Mouse (Mus musculus) spleen, embryonic (tissue): ENCODE data around the gene Gm21836.
"Not testable (repeated sequence)": the region's sequence is repeated elsewhere in the genome, so short reads cannot be mapped to it uniquely, and the experiment has no call there.

Source experiments
- CTCF ChIA-PET: fragments of 350-600 bp; sonication (Branson Sonifier 250); formaldehyde crosslinking; loops from one replicate; lab custom pipeline; 2022; lab: Charles Lee

The Gm21836 gene

GRCm38 (mm10) chr9:124493693-124494092 is at the start of gene Gm21836:
TSS of gene Gm21836 (minus strand) at chr9:124493793.
- CTCF ChIA-PET, result not testable (repeated sequence)

GRCm38 (mm10) chr9:124480361-124480980 is 13.1 kb downstream of the Gm21836 start:
- CTCF ChIA-PET, result not testable (repeated sequence)

GRCm38 (mm10) chr9:124478081-124478480 is 15.5 kb downstream of the Gm21836 start:
- CTCF ChIA-PET, result no interaction called here

- CTCF ChIA-PET, result no interaction called here
Observed at GRCm38 (mm10) chr9:124476096-124476902, 17.3 kb downstream of the Gm21836 start, which contains the start of gene Ppp2r3d. TSS of gene Ppp2r3d (minus strand) at chr9:124476898.

- CTCF ChIA-PET, result no interaction called here
Observed at GRCm38 (mm10) chr9:124475689-124476088, 17.9 kb downstream of the Gm21836 start.

- CTCF ChIA-PET, result no interaction called here
Observed at GRCm38 (mm10) chr9:124456572-124456971, 37.0 kb downstream of the Gm21836 start.
